Mouse (Mus musculus) ES-E14 (cell line): Measurements from ENCODE around the gene Sh3gl1.

Experiments used
- CHD2 ChIP-seq: IDR thresholded peaks from 2 replicates; pipeline ENCODE4 v1.6.1; 2014; ENCODE audit warnings: mild to moderate bottlenecking, low read depth, low read length, inconsistent platforms
- HCFC1 ChIP-seq: IDR thresholded peaks from 2 replicates; pipeline ENCODE4 v1.6.1; 2012; ENCODE audit warnings: low read length, inconsistent platforms, borderline replicate concordance; ENCODE audit not compliant: insufficient read depth
- MAFK ChIP-seq: IDR thresholded peaks from 2 replicates; pipeline ENCODE4 v1.6.1; 2014; ENCODE audit warnings: mild to moderate bottlenecking, low read depth, low read length, inconsistent platforms; ENCODE audit not compliant: insufficient read depth
- ZC3H11A ChIP-seq: IDR thresholded peaks from 2 replicates; pipeline ENCODE4 v1.6.1; 2012; ENCODE audit warnings: low read depth, mild to moderate bottlenecking, inconsistent platforms, low read length, borderline replicate concordance
- ZNF384 ChIP-seq: IDR thresholded peaks from 2 replicates; pipeline ENCODE4 v1.6.1; 2012; ENCODE audit warnings: low read depth, low read length, inconsistent platforms

GRCm38 (mm10) chr17:56040030-56040856 lies 3.8 kb upstream of the Sh3gl1 start, which contains the start of gene Chaf1a:
- no peak for TF ChIP-seq ZNF384
- TF ChIP-seq HCFC1: no peak
- TF ChIP-seq CHD2: peak; percentile 98
- TF ChIP-seq MAFK: no peak
- no peak for TF ChIP-seq ZC3H11A
